30 mouse cellular contexts compared by ENCODE assay signal in the genomic region with DNA sequence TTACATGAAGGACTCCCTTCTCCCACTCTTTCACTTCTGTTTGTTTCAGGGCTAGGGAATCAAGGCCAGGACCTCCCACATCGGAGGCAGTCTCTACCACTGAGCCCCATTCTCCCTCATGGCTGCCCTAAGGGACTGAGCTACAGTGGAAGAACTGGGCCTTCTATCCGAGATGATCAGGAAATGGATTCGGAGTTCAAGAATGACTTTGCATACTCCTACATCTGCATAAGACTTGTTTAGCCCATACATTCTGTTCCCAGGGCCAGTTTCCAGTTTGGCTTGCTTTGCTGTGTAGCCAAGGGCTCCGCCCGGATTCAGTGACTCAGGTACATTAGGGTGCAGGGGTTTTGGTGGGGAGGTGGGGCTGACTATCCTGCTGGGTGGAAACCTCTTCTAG. TPM values are rescaled to one million over a fixed set of nuclear protein-coding genes. Genes with fewer than 3 reads are reported as not detected.
DNase-seq lines count a peak whose midpoint lies in the region; ATAC-seq lines count a peak whose summit lies in the region.
"Had no signal": no experiment of that assay in that cellular context is flagged by ENCODE, and none has a peak within 500 bp of the region (broad histone marks: within the 10 kb centered on the region; RNA-seq: fewer than 3 reads in every experiment).

No protein-coding gene starts in this region.

- H3K27ac ChIP-seq in hindbrain, embryonic 16.5 days (ENCODE audit: low read depth, low read length) = no peak overlapping the region
- H3K27ac ChIP-seq in hindbrain, embryonic 14.5 days = no peak overlapping the region
- H3K27ac ChIP-seq: forebrain, embryonic 10.5 days; heart, embryonic 15.5 days; hindbrain, embryonic 13.5 days; limb, embryonic 15.5 days; midbrain, embryonic 12.5 days; neural tube, embryonic 15.5 days had no signal

- H3K4me3 ChIP-seq in hindbrain, embryonic 16.5 days (ENCODE audit: low read length) = no peak overlapping the region
- H3K4me3 ChIP-seq in hindbrain, embryonic 14.5 days (replicated peaks; ENCODE audit: low read length) = no peak overlapping the region
- H3K4me3 ChIP-seq: forebrain, embryonic 10.5 days; heart, embryonic 15.5 days; hindbrain, embryonic 13.5 days; limb, embryonic 15.5 days; midbrain, embryonic 12.5 days; neural tube, embryonic 15.5 days had no signal

- no peaks in the 10 kb centered on the region; the same call in 1 of the 2 replicates for H3K27me3 ChIP-seq in hindbrain, embryonic 16.5 days (replicated peaks; ENCODE audit: control insufficient read depth, insufficient read depth, low read length)
- H3K27me3 ChIP-seq in hindbrain, embryonic 14.5 days (ENCODE audit: control insufficient read depth, insufficient read depth, low read length) = no peaks in the 10 kb centered on the region; the same call in none of the 2 replicates

- peaks cover 15% of the 10 kb centered on the region for H3K4me1 ChIP-seq in hindbrain, embryonic 16.5 days (ENCODE audit: control insufficient read depth, insufficient read depth, low read depth, low read length)
- H3K4me1 ChIP-seq in hindbrain, embryonic 14.5 days (replicated peaks; ENCODE audit: control insufficient read depth, insufficient read depth, low read length) = peaks cover 18% of the 10 kb centered on the region

- no peaks in the 10 kb centered on the region for H3K36me3 ChIP-seq in hindbrain, embryonic 16.5 days (ENCODE audit: control insufficient read depth, insufficient read depth, low read length)
- no peaks in the 10 kb centered on the region for H3K36me3 ChIP-seq in hindbrain, embryonic 14.5 days (replicated peaks; ENCODE audit: control insufficient read depth, insufficient read depth)
- H3K36me3 ChIP-seq: heart, embryonic 15.5 days; hindbrain, embryonic 13.5 days; limb, embryonic 15.5 days; midbrain, embryonic 12.5 days; neural tube, embryonic 15.5 days had no signal

- no peaks in the 10 kb centered on the region for H3K9me3 ChIP-seq in hindbrain, embryonic 16.5 days (ENCODE audit: control insufficient read depth, low read length)
- no peaks in the 10 kb centered on the region for H3K9me3 ChIP-seq in hindbrain, embryonic 14.5 days (ENCODE audit: control insufficient read depth, low read length)
- H3K9me3 ChIP-seq: forebrain, embryonic 10.5 days; G1E; heart, embryonic 15.5 days; hindbrain, embryonic 13.5 days; limb, embryonic 15.5 days; midbrain, embryonic 12.5 days; neural tube, embryonic 15.5 days had no signal

- ATAC-seq in hindbrain, embryonic 16.5 days = no peak
- no peak for ATAC-seq in hindbrain, embryonic 14.5 days (ENCODE audit: low FRiP score)

- WGBS in hindbrain, embryonic 16.5 days = 80% methylated on average over 5 of the region's 5 CpGs
- WGBS in hindbrain, embryonic 14.5 days = 80% methylated on average over 5 of the region's 5 CpGs

- peak; percentile 40 for DNase-seq in adrenal gland, adult 2 months
- no peak for DNase-seq in adrenal gland, postnatal 36 days
- DNase-seq in hindbrain, embryonic 14.5 days (ENCODE audit: low spot score) = no peak
- peak; percentile 83 for DNase-seq in ZHBTc4 (ENCODE audit: low read depth, low spot score)
- DNase-seq in layer of hippocampus, postnatal 36 days = no peak
- no peak for DNase-seq in embryo, embryonic 11 days
- DNase-seq: cerebellum, adult 11-12 months; cerebellum, postnatal 25 days; gastrocnemius, postnatal 36 days; heart, postnatal 36 days; kidney, adult 8-10 months; kidney, postnatal 10 days; left cerebral cortex, postnatal 4 days; lung, postnatal 10 days; right cerebral cortex, adult 18-20 months; right cerebral cortex, postnatal 4 days; thymus, postnatal 14 days had no signal

- 0 out of 2 replicates have a peak overlapping the region, but pooled peaks have one; percentile 14 for H3K9ac ChIP-seq in hindbrain, embryonic 16.5 days (ENCODE audit: low read depth, low read length)
- no peak overlapping the region for H3K9ac ChIP-seq in hindbrain, embryonic 14.5 days
- H3K9ac ChIP-seq: heart, embryonic 15.5 days; hindbrain, embryonic 13.5 days; limb, embryonic 15.5 days; midbrain, embryonic 12.5 days; neural tube, embryonic 15.5 days had no signal

- H3K4me2 ChIP-seq in hindbrain, embryonic 16.5 days (ENCODE audit: low read length) = no peak overlapping the region
- no peak overlapping the region for H3K4me2 ChIP-seq in hindbrain, embryonic 14.5 days (replicated peaks)
- H3K4me2 ChIP-seq: heart, embryonic 15.5 days; hindbrain, embryonic 13.5 days; limb, embryonic 15.5 days; midbrain, embryonic 12.5 days; neural tube, embryonic 15.5 days had no signal

RNA-seq across cellular contexts. Expression of gene Sp2, which starts 2.7 kb away (rescaled TPM):
- 10 to 100 TPM; 15.4 to 18.6 TPM for total RNA-seq in adrenal gland, adult 2 months (2021)
- 15.2 and 19.3 TPM in 2 replicates for polyA plus RNA-seq in adrenal gland, adult 2 months (2012; rRNA removed)
- total RNA-seq in adrenal gland, postnatal 36 days (2021) = 10 to 100 TPM; 14.5 to 16.6 TPM
- polyA plus RNA-seq in hindbrain, embryonic 16.5 days (2015; fragmentation: Nextera tagmentation; extraction: Ambion mirVana) = 13.5 and 19.0 TPM in 2 replicates
- 14.4 and 14.9 TPM in 2 replicates for polyA plus RNA-seq in hindbrain, embryonic 14.5 days (2014; fragmentation: Nextera tagmentation; extraction: Ambion mirVana)
- 10 to 100 TPM; 12.3 to 12.6 TPM for total RNA-seq in layer of hippocampus, postnatal 36 days (2021)

RNA-seq across cellular contexts. Expression of gene Sp6, which starts 33.2 kb away (rescaled TPM):
- total RNA-seq in adrenal gland, adult 2 months (2021) = under 1 TPM; 0.09 to 0.24 TPM
- 0.10 and 0.31 TPM in 2 replicates for polyA plus RNA-seq in adrenal gland, adult 2 months (2012; rRNA removed)
- under 1 TPM; 0.16 to 0.23 TPM for total RNA-seq in adrenal gland, postnatal 36 days (2021)
- 0.32 and 0.35 TPM in 2 replicates for polyA plus RNA-seq in hindbrain, embryonic 16.5 days (2015; fragmentation: Nextera tagmentation; extraction: Ambion mirVana)
- polyA plus RNA-seq in hindbrain, embryonic 14.5 days (2014; fragmentation: Nextera tagmentation; extraction: Ambion mirVana) = 0.09 and 0.16 TPM in 2 replicates
- total RNA-seq in layer of hippocampus, postnatal 36 days (2021) = 1 to 10 TPM in 1 of 2 experiments, under 1 TPM in 1; 0.78 to 1.2 TPM
- total RNA-seq: gastrocnemius, postnatal 36 days; megakaryocyte progenitor cell, adult 5-6 weeks had no signal
- polyA plus RNA-seq: G1E; intestine, embryonic 14.5 days; liver, embryonic 16.5 days had no signal

RNA-seq across cellular contexts. Expression of gene Pnpo, which starts 36.2 kb away (rescaled TPM):
- total RNA-seq in adrenal gland, adult 2 months (2021) = 10 to 100 TPM; 29.3 to 37.4 TPM
- polyA plus RNA-seq in adrenal gland, adult 2 months (2012; rRNA removed) = 43.0 and 52.9 TPM in 2 replicates
- 10 to 100 TPM; 29.6 to 34.2 TPM for total RNA-seq in adrenal gland, postnatal 36 days (2021)
- 36.2 and 37.3 TPM in 2 replicates for polyA plus RNA-seq in hindbrain, embryonic 16.5 days (2015; fragmentation: Nextera tagmentation; extraction: Ambion mirVana)
- polyA plus RNA-seq in hindbrain, embryonic 14.5 days (2014; fragmentation: Nextera tagmentation; extraction: Ambion mirVana) = 27.5 and 28.9 TPM in 2 replicates
- total RNA-seq in layer of hippocampus, postnatal 36 days (2021) = 10 to 100 TPM; 29.8 to 34.5 TPM

RNA-seq across cellular contexts. Expression of gene Scrn2, which starts 49.7 kb away (rescaled TPM):
- 10 to 100 TPM; 13.3 to 25.0 TPM for total RNA-seq in adrenal gland, adult 2 months (2021)
- polyA plus RNA-seq in adrenal gland, adult 2 months (2012; rRNA removed) = 27.6 and 28.6 TPM in 2 replicates
- 10 to 100 TPM; 15.7 to 18.8 TPM for total RNA-seq in adrenal gland, postnatal 36 days (2021)
- polyA plus RNA-seq in hindbrain, embryonic 16.5 days (2015; fragmentation: Nextera tagmentation; extraction: Ambion mirVana) = 14.5 and 16.8 TPM in 2 replicates
- 11.5 and 12.7 TPM in 2 replicates for polyA plus RNA-seq in hindbrain, embryonic 14.5 days (2014; fragmentation: Nextera tagmentation; extraction: Ambion mirVana)
- 1 to 10 TPM; 4.5 to 4.9 TPM for total RNA-seq in layer of hippocampus, postnatal 36 days (2021)

RNA-seq across cellular contexts. Expression of gene Prr15l, which starts 52.1 kb away (rescaled TPM):
- under 1 TPM; 0.52 to 0.66 TPM for total RNA-seq in adrenal gland, adult 2 months (2021)
- polyA plus RNA-seq in adrenal gland, adult 2 months (2012; rRNA removed) = not detected in 2 replicates
- under 1 TPM; 0.16 to 0.66 TPM for total RNA-seq in adrenal gland, postnatal 36 days (2021)
- 0.35 and 0.60 TPM in 2 replicates for polyA plus RNA-seq in hindbrain, embryonic 16.5 days (2015; fragmentation: Nextera tagmentation; extraction: Ambion mirVana)
- polyA plus RNA-seq in hindbrain, embryonic 14.5 days (2014; fragmentation: Nextera tagmentation; extraction: Ambion mirVana) = 0.16 TPM in 2 replicates
- not detected for total RNA-seq in layer of hippocampus, postnatal 36 days (2021)
- total RNA-seq: gastrocnemius, postnatal 36 days; layer of hippocampus, postnatal 10 days; left cerebral cortex, adult 8-10 months; left cerebral cortex, postnatal 4 days; megakaryocyte progenitor cell, adult 5-6 weeks had no signal

Comparison
In these comparisons a context has a peak if more than half of its experiments do, and no peak if none do; other contexts are left out.
1. DNase-seq: peak in adrenal gland, adult 2 months (single experiment) and ZHBTc4 (single experiment); none in adrenal gland, postnatal 36 days (0 of 2), hindbrain, embryonic 14.5 days (single experiment), layer of hippocampus, postnatal 36 days (0 of 2) and embryo, embryonic 11 days (single experiment).